Mouse (Mus musculus) E14TG2a.4 (cell line): Measurements from ENCODE around the gene 1700102P08Rik.

Experiments used
- H3K27me3 ChIP-seq: 2 replicates; pipeline ENCODE4 v1.6.1; 2014; ENCODE audit warnings: low read length, control low read depth; ENCODE audit not compliant: insufficient read depth
- H3K36me3 ChIP-seq: 2 replicates; pipeline ENCODE4 v1.6.1; 2014; ENCODE audit warnings: low read length, control low read depth; ENCODE audit not compliant: insufficient read depth
- H3K4me1 ChIP-seq: replicated peaks from 2 replicates; pipeline ENCODE4 v1.6.1; 2014; ENCODE audit warnings: low read depth, low read length, control low read depth
- H3K4me3 ChIP-seq: replicated peaks from 2 replicates; pipeline ENCODE4 v1.5.1; 2014; ENCODE audit warnings: mild to moderate bottlenecking, low read length
- H3K9me3 ChIP-seq: 2 replicates; pipeline ENCODE4 v1.6.1; 2014; ENCODE audit warnings: low read length, control low read depth
- CTCF ChIP-seq: conservative IDR thresholded peaks from 2 replicates; pipeline ENCODE4 v1.5.1; 2014; ENCODE audit warnings: low read length
- NANOG ChIP-seq: IDR thresholded peaks from 2 replicates; pipeline ENCODE4 v1.6.1; 2014; ENCODE audit warnings: borderline replicate concordance, low read length, mixed read lengths
- POU5F1 ChIP-seq: IDR thresholded peaks from 2 replicates; pipeline ENCODE4 v1.6.1; 2014; ENCODE audit warnings: low read length, borderline replicate concordance

1700102P08Rik gene

DNA sequence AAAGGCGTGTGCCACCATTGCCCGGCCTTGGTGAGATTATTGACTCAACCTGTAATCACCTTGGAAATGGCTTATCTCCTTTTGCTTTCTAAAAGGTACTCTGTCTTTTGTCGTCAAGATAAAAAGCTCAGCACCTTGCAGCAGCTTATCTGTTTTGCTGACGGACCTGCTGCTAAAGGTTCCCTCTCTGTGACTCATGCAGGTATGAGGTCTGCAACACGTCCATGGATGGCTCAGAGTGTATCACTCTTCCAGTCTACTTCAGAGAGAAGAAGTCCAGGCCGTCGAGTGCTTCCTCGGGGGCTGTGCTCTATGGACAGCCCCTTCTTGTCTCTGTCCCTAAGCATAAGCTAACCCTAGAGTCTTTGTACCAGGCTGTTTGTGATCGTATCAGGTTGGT lies 14.4 kb upstream of the 1700102P08Rik start:
- no peaks in the 10 kb centered on the region for H3K27me3 ChIP-seq
- H3K4me1 ChIP-seq = peaks cover 8% of the 10 kb centered on the region
- peaks cover 91% of the 10 kb centered on the region for H3K36me3 ChIP-seq
- no peak overlapping the region for H3K4me3 ChIP-seq
- H3K9me3 ChIP-seq = no peaks in the 10 kb centered on the region
- TF ChIP-seq NANOG (no peak), POU5F1 (no peak)

GRCm38 (mm10) chr9:108378736-108379135 lies 13.9 kb upstream of the 1700102P08Rik start:
- Histone ChIP-seq H3K4me1 (peaks cover 9% of the 10 kb centered on the region), H3K9me3 (no peaks in the 10 kb centered on the region), H3K27me3 (no peaks in the 10 kb centered on the region), H3K4me3 (no peak overlapping the region), H3K36me3 (peaks cover 91% of the 10 kb centered on the region)
- TF ChIP-seq CTCF = no peak
- TF ChIP-seq POU5F1 = no peak
- no peak for TF ChIP-seq NANOG

GRCm38 (mm10) chr9:108379294-108379693 lies 13.3 kb upstream of the 1700102P08Rik start:
- Histone ChIP-seq H3K9me3 (no peaks in the 10 kb centered on the region), H3K4me3 (no peak overlapping the region), H3K27me3 (no peaks in the 10 kb centered on the region), H3K36me3 (peaks cover 91% of the 10 kb centered on the region), H3K4me1 (peaks cover 14% of the 10 kb centered on the region)
- TF ChIP-seq CTCF (no peak), POU5F1 (no peak), NANOG (no peak)

DNA sequence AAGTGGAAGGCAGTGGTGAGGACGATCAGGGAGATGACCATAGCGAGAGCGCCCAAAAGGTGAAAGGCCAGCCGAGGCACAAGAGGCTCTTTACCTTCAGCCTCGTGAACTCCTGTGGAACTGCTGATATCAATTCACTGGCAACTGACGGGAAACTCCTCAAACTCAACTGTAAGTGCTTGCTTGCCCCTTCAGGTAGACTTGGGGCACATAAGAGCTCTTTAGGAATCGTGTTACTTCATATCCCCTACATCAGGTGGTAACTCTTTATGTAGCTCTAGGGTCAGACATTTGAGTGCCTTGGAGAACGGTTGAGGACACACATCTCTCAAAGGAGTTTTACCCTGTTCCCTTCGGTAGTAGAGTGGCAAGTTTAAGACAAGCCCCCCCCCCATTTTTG lies 11.2 kb upstream of the 1700102P08Rik start:
- no peaks in the 10 kb centered on the region for H3K9me3 ChIP-seq
- H3K4me1 ChIP-seq = peaks cover 31% of the 10 kb centered on the region
- H3K4me3 ChIP-seq = no peak overlapping the region
- H3K27me3 ChIP-seq = no peaks in the 10 kb centered on the region
- H3K36me3 ChIP-seq = peaks cover 91% of the 10 kb centered on the region
- no peak for TF ChIP-seq CTCF
- TF ChIP-seq POU5F1 = no peak
- TF ChIP-seq NANOG = no peak

DNA sequence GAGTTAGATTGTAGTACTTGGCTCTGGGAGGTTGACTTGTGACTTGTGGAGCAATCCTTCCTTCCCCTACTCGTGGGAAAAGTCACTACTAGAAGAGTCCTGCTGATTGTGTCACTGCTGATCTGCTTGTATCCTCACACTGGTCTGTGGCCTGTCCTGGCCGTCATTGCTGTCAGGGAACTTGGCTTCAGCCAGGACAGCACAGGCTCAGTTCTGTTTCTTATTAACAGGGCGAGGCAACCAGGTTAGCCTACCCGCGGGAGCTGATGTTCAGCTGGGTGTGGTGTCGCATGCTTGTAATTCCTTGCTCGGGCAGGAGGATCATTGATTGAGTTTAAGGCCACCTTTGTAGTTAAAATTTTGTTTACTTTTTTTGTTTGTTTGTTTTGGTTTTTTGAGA lies 7.6 kb upstream of the 1700102P08Rik start:
- H3K27me3 ChIP-seq = no peaks in the 10 kb centered on the region
- H3K4me3 ChIP-seq = no peak overlapping the region
- H3K36me3 ChIP-seq = peaks cover 89% of the 10 kb centered on the region
- TF ChIP-seq NANOG = no peak
- TF ChIP-seq CTCF = no peak
- TF ChIP-seq POU5F1 = no peak
- no peaks in the 10 kb centered on the region for H3K9me3 ChIP-seq
- H3K4me1 ChIP-seq = peaks cover 47% of the 10 kb centered on the region

DNA sequence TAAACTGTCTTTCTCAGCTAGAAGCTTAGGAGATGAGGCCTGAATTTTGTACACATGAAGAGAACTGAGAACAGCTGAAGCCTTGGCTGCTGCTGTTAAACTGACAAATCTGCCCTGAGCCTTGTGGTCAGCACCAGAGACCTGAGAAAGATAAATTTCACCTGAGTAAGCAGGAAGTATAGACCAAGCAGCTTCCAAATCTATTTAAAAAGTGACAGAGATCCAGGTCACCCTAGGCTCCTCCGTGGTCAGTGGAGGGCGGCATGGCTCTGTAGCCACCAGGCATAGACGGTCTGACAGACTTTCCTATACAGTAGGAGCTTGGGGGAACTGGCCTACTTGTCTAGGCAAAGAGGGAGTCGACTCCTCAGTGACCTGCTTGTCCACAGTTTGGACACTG lies 5.8 kb upstream of the 1700102P08Rik start:
- Histone ChIP-seq H3K27me3 (no peaks in the 10 kb centered on the region), H3K9me3 (no peaks in the 10 kb centered on the region), H3K4me3 (no peak overlapping the region), H3K4me1 (peaks cover 54% of the 10 kb centered on the region), H3K36me3 (peaks cover 89% of the 10 kb centered on the region)
- TF ChIP-seq CTCF (no peak), NANOG (no peak), POU5F1 (no peak)

DNA sequence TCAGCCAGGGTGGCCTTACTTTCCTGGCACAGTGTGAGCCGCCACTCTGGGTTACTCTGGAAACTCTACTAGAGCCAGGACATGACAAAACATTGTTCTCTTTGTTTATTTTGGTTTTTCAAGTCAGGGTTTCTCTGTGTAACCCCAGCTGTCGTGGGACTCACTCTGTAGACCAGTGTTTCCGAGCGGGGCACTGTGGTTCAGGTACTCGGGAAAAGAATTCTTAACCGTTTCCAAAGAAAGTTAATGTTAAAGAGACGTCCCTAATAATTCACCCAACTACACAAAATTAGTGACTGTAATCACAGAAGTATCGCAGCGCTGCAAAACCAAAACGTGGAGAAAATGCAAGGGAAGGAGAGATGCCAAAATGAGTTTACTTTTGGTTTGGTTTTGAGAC lies 4.0 kb upstream of the 1700102P08Rik start:
- TF ChIP-seq NANOG (no peak), CTCF (no peak)
- H3K4me1 ChIP-seq = peaks cover 69% of the 10 kb centered on the region

DNA sequence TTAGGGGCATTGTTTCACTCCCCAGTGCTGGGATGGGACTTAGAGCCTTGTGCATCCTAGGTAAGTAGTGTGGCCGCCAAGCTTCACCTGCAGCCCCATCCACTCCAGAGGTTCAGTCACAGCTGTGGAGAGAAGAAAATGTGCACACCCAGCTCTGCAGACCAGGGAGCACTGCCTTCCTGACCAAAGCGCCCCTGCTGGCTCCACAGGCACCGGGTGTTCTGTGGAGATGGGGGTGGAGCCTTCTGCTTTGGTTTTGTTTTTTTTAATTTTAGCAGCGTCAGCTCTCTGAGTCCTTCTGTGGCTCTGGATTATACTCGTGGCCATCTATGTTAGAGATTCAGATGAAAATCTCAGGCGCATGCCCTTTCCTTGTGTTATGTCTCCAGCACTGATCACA lies 3.4 kb upstream of the 1700102P08Rik start:
- Histone ChIP-seq H3K4me1 (peaks cover 69% of the 10 kb centered on the region), H3K9me3 (no peaks in the 10 kb centered on the region), H3K27me3 (no peaks in the 10 kb centered on the region), H3K36me3 (peaks cover 75% of the 10 kb centered on the region), H3K4me3 (no peak overlapping the region)
- TF ChIP-seq CTCF (no peak), POU5F1 (no peak), NANOG (no peak)

More for the DNA sequence above, 4.0 kb upstream of the 1700102P08Rik start:
- Histone ChIP-seq H3K36me3 (peaks cover 81% of the 10 kb centered on the region), H3K9me3 (no peaks in the 10 kb centered on the region), H3K27me3 (no peaks in the 10 kb centered on the region), H3K4me3 (no peak overlapping the region)

DNA sequence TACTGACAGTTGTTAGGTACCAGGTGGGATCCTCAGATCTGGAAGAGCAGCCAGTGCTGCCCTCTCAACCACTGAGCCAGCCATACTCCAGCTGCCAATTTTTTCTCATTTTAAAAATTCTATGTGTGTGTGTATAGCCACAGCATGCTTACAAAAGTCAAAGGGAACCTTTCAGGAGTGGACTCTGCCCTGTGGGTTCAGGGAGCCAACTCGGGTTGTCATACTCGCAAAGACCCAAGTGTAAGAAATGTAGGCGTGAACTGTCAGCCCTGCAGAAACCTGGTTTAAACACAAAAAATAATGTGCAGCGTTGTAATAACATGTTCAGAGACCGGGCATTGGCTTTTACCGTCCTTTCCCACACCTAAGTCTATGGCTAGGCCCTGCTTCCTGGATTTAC lies 1.6 kb downstream of the 1700102P08Rik start:
- Histone ChIP-seq H3K27me3 (no peaks in the 10 kb centered on the region), H3K4me3 (no peak overlapping the region), H3K9me3 (no peaks in the 10 kb centered on the region), H3K4me1 (peaks cover 43% of the 10 kb centered on the region), H3K36me3 (peaks cover 29% of the 10 kb centered on the region)
- TF ChIP-seq NANOG = no peak
- TF ChIP-seq CTCF = no peak
- no peak for TF ChIP-seq POU5F1

DNA sequence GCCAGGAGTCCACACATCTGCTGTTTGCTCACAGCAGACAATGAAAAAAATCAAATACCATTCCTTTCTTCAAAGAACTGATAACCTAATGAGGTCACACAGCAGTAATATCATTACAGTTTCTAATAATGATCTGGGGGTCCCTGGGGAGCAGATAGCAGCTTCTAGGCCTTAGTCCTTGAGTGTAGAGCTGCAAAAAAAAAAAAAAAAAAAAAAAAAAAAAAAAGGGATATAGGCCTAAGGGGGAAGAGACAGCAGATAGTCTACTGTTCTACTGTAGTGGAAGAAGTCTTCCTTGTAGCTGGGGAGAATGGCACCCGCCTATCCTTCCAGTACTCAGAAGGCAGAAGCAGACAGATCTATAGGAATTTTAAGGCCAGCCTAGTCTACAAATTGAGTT lies 2.8 kb downstream of the 1700102P08Rik start:
- Histone ChIP-seq H3K9me3 (no peaks in the 10 kb centered on the region), H3K27me3 (no peaks in the 10 kb centered on the region), H3K4me1 (peaks cover 40% of the 10 kb centered on the region), H3K36me3 (peaks cover 18% of the 10 kb centered on the region), H3K4me3 (no peak overlapping the region)
- TF ChIP-seq NANOG (no peak), CTCF (no peak), POU5F1 (no peak)
